Mouse (Mus musculus) hindbrain, embryonic 16.5 days (tissue): Measurements from ENCODE around the gene Olfr710. TPM values are rescaled to one million over a fixed set of nuclear protein-coding genes. Genes with fewer than 3 reads are reported as not detected.
"Not testable (repeated sequence)": the region's sequence is repeated elsewhere in the genome, so short reads cannot be mapped to it uniquely, and the experiment has no call there.

Experiments used
- ATAC-seq: fragments of 200-750 bp; cut with Nextera tagmentation; 2 replicates; pipeline ENCODE4 v1.8.0; 2017; ENCODE audit warnings: moderate TSS enrichment, moderate library complexity
- H3K27ac ChIP-seq: fragments of 300-500 bp; sonication (generic); 2 replicates; pipeline ENCODE4 v1.5.1; 2014; ENCODE audit warnings: low read depth, mild to moderate bottlenecking, control low read depth, low read length, moderate library complexity
- H3K27me3 ChIP-seq: fragments of 300-500 bp; sonication (generic); replicated peaks from 2 replicates; pipeline ENCODE4 v1.6.1; 2014; ENCODE audit warnings: low read length; ENCODE audit not compliant: control insufficient read depth, insufficient read depth
- H3K36me3 ChIP-seq: fragments of 300-500 bp; sonication (generic); 2 replicates; pipeline ENCODE4 v1.6.1; 2014; ENCODE audit warnings: mild to moderate bottlenecking, low read length, moderate library complexity, mixed read lengths; ENCODE audit not compliant: control insufficient read depth, insufficient read depth
- H3K4me1 ChIP-seq: fragments of 300-500 bp; sonication (generic); 2 replicates; pipeline ENCODE4 v1.6.1; 2014; ENCODE audit warnings: low read depth, low read length; ENCODE audit not compliant: control insufficient read depth, insufficient read depth
- H3K4me2 ChIP-seq: fragments of 300-500 bp; sonication (generic); 2 replicates; pipeline ENCODE4 v1.6.1; 2014; ENCODE audit warnings: mild to moderate bottlenecking, low read length, control low read depth, moderate library complexity
- H3K4me3 ChIP-seq: fragments of 300-500 bp; sonication (generic); 2 replicates; pipeline ENCODE4 v1.5.1; 2014; ENCODE audit warnings: mild to moderate bottlenecking, low read length, control low read depth, moderate library complexity
- H3K9ac ChIP-seq: fragments of 300-500 bp; sonication (generic); 2 replicates; pipeline ENCODE4 v1.6.1; 2014; ENCODE audit warnings: low read depth, mild to moderate bottlenecking, control low read depth, low read length, moderate library complexity
- H3K9me3 ChIP-seq: fragments of 300-500 bp; sonication (generic); 2 replicates; pipeline ENCODE4 v1.6.1; 2014; ENCODE audit warnings: mild to moderate bottlenecking, low read length, moderate library complexity; ENCODE audit not compliant: control insufficient read depth
- WGBS: fragments of 180-500 bp; shearing (Covaris S2); extraction: QIAGEN DNeasy Blood & Tissue Kit; methylation state at CpG from one replicate; pipeline ENCODE4 v1.1.7; 2014; 5-methylcytosine and 5-hydroxymethylcytosine counted together
- polyA plus RNA-seq: library from polyadenylated mRNA; unstranded; fragments of >200 nt; fragmentation: Nextera tagmentation; extraction: Ambion mirVana; gene quantifications from 2 replicates; pipeline ENCODE4 v1.2.1, GENCODE M21; 2015

Gene Olfr710
- polyA plus RNA-seq, result not detected in 2 replicates

- no peak within 1 kb of the TSS for H3K4me3 ChIP-seq
- H3K4me2 ChIP-seq, result no peak within 1 kb of the TSS
- H3K9me3 ChIP-seq, result no peaks in the 10 kb centered on the region
- H3K4me1 ChIP-seq, result no peaks in the 10 kb centered on the region
- no peaks in the 10 kb centered on the region for H3K36me3 ChIP-seq
- no peak for ATAC-seq
- 81% methylated on average over 3 of the region's 3 CpGs for WGBS
- H3K9ac ChIP-seq, result no peak within 1 kb of the TSS
- H3K27me3 ChIP-seq, result no peaks in the 10 kb centered on the region
- no peak within 1 kb of the TSS for H3K27ac ChIP-seq
Observed at GRCm38 (mm10) chr7:106948212-106948611, at the start of gene Olfr710. TSS of gene Olfr710 (minus strand) at chr7:106948312.

GRCm38 (mm10) chr7:106985236-106985635 lies 37.1 kb upstream of the Olfr710 start:
- 88% methylated on average over 3 of the region's 3 CpGs for WGBS
- Histone ChIP-seq H3K27me3 (no peaks in the 10 kb centered on the region), H3K4me3 (no peak overlapping the region), H3K9me3 (no peaks in the 10 kb centered on the region), H3K9ac (no peak overlapping the region), H3K27ac (no peak overlapping the region), H3K36me3 (no peaks in the 10 kb centered on the region), H3K4me1 (no peaks in the 10 kb centered on the region), H3K4me2 (no peak overlapping the region)
- ATAC-seq, result no peak

- ATAC-seq, result no peak
- Histone ChIP-seq H3K4me1 (no peaks in the 10 kb centered on the region), H3K9ac (no peak within 1 kb of the TSS), H3K27me3 (no peaks in the 10 kb centered on the region), H3K4me2 (no peak within 1 kb of the TSS), H3K27ac (no peak within 1 kb of the TSS), H3K4me3 (no peak within 1 kb of the TSS), H3K9me3 (no peaks in the 10 kb centered on the region), H3K36me3 (no peaks in the 10 kb centered on the region)
- WGBS, result 71% methylated on average over 1 of the region's 1 CpGs
Observed at GRCm38 (mm10) chr7:106975353-106975752, 27.2 kb upstream of the Olfr710 start, which contains the start of gene Olfr711. TSS of gene Olfr711 (minus strand) at chr7:106975453.

- H3K4me3 ChIP-seq, H3K27me3 ChIP-seq, ATAC-seq, H3K9me3 ChIP-seq, H3K27ac ChIP-seq, H3K4me1 ChIP-seq, H3K9ac ChIP-seq, H3K4me2 ChIP-seq, H3K36me3 ChIP-seq: not testable (repeated sequence)
Observed at GRCm38 (mm10) chr7:106967503-106967902, 19.4 kb upstream of the Olfr710 start.

- Histone ChIP-seq H3K36me3 (no peaks in the 10 kb centered on the region), H3K9ac (no peak within 1 kb of the TSS), H3K27me3 (no peaks in the 10 kb centered on the region), H3K9me3 (no peaks in the 10 kb centered on the region), H3K4me1 (no peaks in the 10 kb centered on the region), H3K4me2 (no peak within 1 kb of the TSS), H3K4me3 (no peak within 1 kb of the TSS), H3K27ac (no peak within 1 kb of the TSS)
- no peak for ATAC-seq
- WGBS, result 77% methylated on average over 1 of the region's 1 CpGs
Observed at GRCm38 (mm10) chr7:106963837-106964236, 15.7 kb upstream of the Olfr710 start, which contains the start of gene Olfr6. TSS of gene Olfr6 (minus strand) at chr7:106963937.

GRCm38 (mm10) chr7:106932119-106932518 lies 16.0 kb downstream of the Olfr710 start, which contains the start of gene Olfr709-ps1:
TSS of gene Olfr709-ps1 (minus strand) at chr7:106932219.
- no peak within 1 kb of the TSS for H3K4me2 ChIP-seq
- no peak within 1 kb of the TSS for H3K9ac ChIP-seq
- no peak within 1 kb of the TSS for H3K27ac ChIP-seq
- no peak for ATAC-seq
- H3K36me3 ChIP-seq, result no peaks in the 10 kb centered on the region
- H3K4me1 ChIP-seq, result no peaks in the 10 kb centered on the region
- H3K4me3 ChIP-seq, result no peak within 1 kb of the TSS
- H3K27me3 ChIP-seq, result no peaks in the 10 kb centered on the region
- H3K9me3 ChIP-seq, result no peaks in the 10 kb centered on the region

- not testable (repeated sequence) for H3K9ac ChIP-seq
- WGBS, result 85% methylated on average over 2 of the region's 7 CpGs
Observed at GRCm38 (mm10) chr7:106920961-106921360, 27.2 kb downstream of the Olfr710 start.

GRCm38 (mm10) chr7:106907676-106908075 lies 40.4 kb downstream of the Olfr710 start, which contains the start of gene Olfr1532-ps1:
TSS of gene Olfr1532-ps1 (plus strand) at chr7:106908001.
- ATAC-seq, result no peak
- Histone ChIP-seq H3K9ac (no peak within 1 kb of the TSS), H3K36me3 (no peaks in the 10 kb centered on the region), H3K27me3 (no peaks in the 10 kb centered on the region), H3K4me2 (no peak within 1 kb of the TSS), H3K9me3 (no peaks in the 10 kb centered on the region), H3K4me3 (no peak within 1 kb of the TSS), H3K4me1 (no peaks in the 10 kb centered on the region), H3K27ac (no peak within 1 kb of the TSS)
- WGBS, result 61% methylated on average over 2 of the region's 2 CpGs

More at GRCm38 (mm10) chr7:106920961-106921360, 27.2 kb downstream of the Olfr710 start:
- H3K4me2 ChIP-seq, H3K4me1 ChIP-seq, H3K27ac ChIP-seq, H3K36me3 ChIP-seq, H3K27me3 ChIP-seq, H3K4me3 ChIP-seq, ATAC-seq, H3K9me3 ChIP-seq: not testable (repeated sequence)

GRCm38 (mm10) chr7:106901141-106901540 lies 47.0 kb downstream of the Olfr710 start, which contains the start of gene Olfr707:
TSS of gene Olfr707 (minus strand) at chr7:106901241.
- not testable (repeated sequence) for H3K4me3 ChIP-seq, H3K36me3 ChIP-seq, H3K9ac ChIP-seq, H3K9me3 ChIP-seq, H3K27ac ChIP-seq, ATAC-seq, H3K4me2 ChIP-seq, H3K27me3 ChIP-seq, H3K4me1 ChIP-seq
- WGBS, result 84% methylated on average over 3 of the region's 3 CpGs
